Mouse (Mus musculus) left cerebral cortex, postnatal 36 days (tissue): ENCODE data around the gene Ccdc141. TPM values are rescaled to one million over a fixed set of nuclear protein-coding genes. Genes with fewer than 3 reads are reported as not detected.
"Not testable (repeated sequence)": the region's sequence is repeated elsewhere in the genome, so short reads cannot be mapped to it uniquely, and the experiment has no call there.

Experiments used
- DNase-seq, 2 experiments: peaks; one replicate each; pipeline ENCODE4 v3.0.0; 2021 to 2022; ENCODE audit warnings: low spot score in 2 of 2, mixed read lengths in 1 of 2
- intact Hi-C: fragments of 180-260 bp; cut with DNase I; formaldehyde crosslinking; loops from one replicate; pipeline ENCODE4 v1.15.1; 2025
- total RNA-seq, 2 experiments: library from RNA; stranded (reverse); gene quantifications; 2 replicates each; pipeline ENCODE4 v1.2.3; 2021

The Ccdc141 gene
- total RNA-seq, 2 experiments from 2014 or later, result 21.5 to 24.2 TPM

GRCm38 (mm10) chr2:77091749-77092148 is 78.7 kb downstream of the Ccdc141 start:
- intact Hi-C loops, result no loop called here
- DNase-seq, result no peak

GRCm38 (mm10) chr2:77085313-77085712 is 85.1 kb downstream of the Ccdc141 start:
- DNase-seq, result no peak
- intact Hi-C loops, result no loop called here

GRCm38 (mm10) chr2:77084629-77085028 is 85.8 kb downstream of the Ccdc141 start:
- no peak for DNase-seq
- intact Hi-C loops, result no loop called here

GRCm38 (mm10) chr2:77081156-77081555 is 89.3 kb downstream of the Ccdc141 start:
- intact Hi-C loops, result no loop called here

GRCm38 (mm10) chr2:77080657-77081056 is 89.8 kb downstream of the Ccdc141 start:
- intact Hi-C loops, result no loop called here
- no peak for DNase-seq

More at GRCm38 (mm10) chr2:77081156-77081555, 89.3 kb downstream of the Ccdc141 start:
- no peak for DNase-seq

- intact Hi-C loops, result no loop called here
- no peak for DNase-seq
Measured at GRCm38 (mm10) chr2:77078746-77079145, 91.7 kb downstream of the Ccdc141 start.

GRCm38 (mm10) chr2:77074373-77074772 is 96.1 kb downstream of the Ccdc141 start:
- DNase-seq, result no peak
- intact Hi-C loops, result no loop called here

- intact Hi-C loops, result no loop called here
- no peak for DNase-seq
Measured at GRCm38 (mm10) chr2:77073930-77074329, 96.5 kb downstream of the Ccdc141 start.

GRCm38 (mm10) chr2:77065294-77065693 is 105.1 kb downstream of the Ccdc141 start:
- no peak for DNase-seq
- intact Hi-C loops, result no loop called here

- intact Hi-C loops, result loop anchor here (5.0 kb wide), 1 partner anchor 280 kb away; no protein-coding TSS in a partner anchor
- DNase-seq, result no peak
Measured at GRCm38 (mm10) chr2:77061871-77062270, 108.6 kb downstream of the Ccdc141 start.

GRCm38 (mm10) chr2:77059596-77059995 is 110.8 kb downstream of the Ccdc141 start:
- intact Hi-C loops, result no loop called here
- DNase-seq, result no peak

GRCm38 (mm10) chr2:77056367-77056766 is 114.1 kb downstream of the Ccdc141 start:
- peak; percentile 16 to 25 for DNase-seq
- intact Hi-C loops, result no loop called here

- intact Hi-C loops, result no loop called here
- no peak for DNase-seq
Measured at GRCm38 (mm10) chr2:77042912-77043311, 127.5 kb downstream of the Ccdc141 start.

- no peak for DNase-seq
- intact Hi-C loops, result no loop called here
Measured at GRCm38 (mm10) chr2:77039683-77040082, 130.8 kb downstream of the Ccdc141 start.

- no peak for DNase-seq
- intact Hi-C loops, result no loop called here
Measured at GRCm38 (mm10) chr2:77039281-77039680, 131.2 kb downstream of the Ccdc141 start.

- no peak for DNase-seq
Measured at GRCm38 (mm10) chr2:77037211-77037610, 133.2 kb downstream of the Ccdc141 start.

GRCm38 (mm10) chr2:77034112-77034511 is 136.3 kb downstream of the Ccdc141 start:
- intact Hi-C loops, result no loop called here
- DNase-seq, result peak in 1 of 2 experiments; percentile 12

More at GRCm38 (mm10) chr2:77037211-77037610, 133.2 kb downstream of the Ccdc141 start:
- intact Hi-C loops, result no loop called here

- intact Hi-C loops, result no loop called here
- no peak for DNase-seq
Measured at GRCm38 (mm10) chr2:77033322-77034060, 136.9 kb downstream of the Ccdc141 start.

- no peak for DNase-seq
- intact Hi-C loops, result no loop called here
Measured at GRCm38 (mm10) chr2:77020649-77021048, 149.8 kb downstream of the Ccdc141 start.

GRCm38 (mm10) chr2:77017735-77018134 is 152.7 kb downstream of the Ccdc141 start:
- intact Hi-C loops, result no loop called here
- no peak for DNase-seq

- DNase-seq, intact Hi-C loops: not testable (repeated sequence)
Measured at GRCm38 (mm10) chr2:77013449-77013848, 157.0 kb downstream of the Ccdc141 start.
